Mouse (Mus musculus): ENCODE results near the gene Olfr557. TPM values are rescaled to one million over a fixed set of nuclear protein-coding genes. Genes with fewer than 3 reads are reported as not detected.
A peak's percentile ranks its signal among the peaks of the same experiment; 100 is the strongest.

The Olfr557 gene
- under 1 TPM in 1 of 2 experiments, not detected in 1; 0.21 TPM for total RNA-seq (2021)
- long read RNA-seq, experiment 1 = 0 reads
- long read RNA-seq, experiment 2 = 0 reads

GRCm38 (mm10) chr7:102695358-102696125 lies at the start of gene Olfr557:
Gene Olfr557 (plus strand): TSS chr7:102695910.
- Histone ChIP-seq H3K4me3 (no peak within 1 kb of the TSS), H3K27ac (no peak within 1 kb of the TSS)
- peak; percentile 17 to 24 for DNase-seq (ENCODE audit: extremely low spot score in 1 of 2, low spot score in 2 of 2)
- TF ChIP-seq CTCF (IDR thresholded peaks at IDR 0.05) = peak; percentile 89
- intact Hi-C loops (cut with DNase I) = loop anchor here (1.0 to 10.0 kb wide), 3 partner anchors 183 to 1109 kb away; no protein-coding TSS in a partner anchor

GRCm38 (mm10) chr7:102658523-102658922 lies 37.2 kb upstream of the Olfr557 start, which contains the start of gene Olfr555:
Gene Olfr555 (plus strand): TSS chr7:102658823.
- intact Hi-C loops (cut with DNase I) = no loop called here
- H3K4me3 ChIP-seq = no peak within 1 kb of the TSS
- H3K27ac ChIP-seq = no peak within 1 kb of the TSS
- no peak for DNase-seq (ENCODE audit: extremely low spot score in 1 of 2, low spot score in 2 of 2)
- TF ChIP-seq CTCF (IDR thresholded peaks at IDR 0.05) = no peak

- Histone ChIP-seq H3K4me3 (no peak within 1 kb of the TSS), H3K27ac (no peak within 1 kb of the TSS)
- no peak for DNase-seq (ENCODE audit: extremely low spot score in 1 of 2, low spot score in 2 of 2)
- intact Hi-C loops (cut with DNase I) = loop anchor here (2.0 kb wide), 2 partner anchors 254 to 1142 kb away; no protein-coding TSS in a partner anchor
- TF ChIP-seq CTCF (IDR thresholded peaks at IDR 0.05) = no peak
These were observed 31.1 kb upstream of the Olfr557 start, which contains the start of gene Olfr556 for GRCm38 (mm10) chr7:102664599-102664998. Gene Olfr556 (plus strand): TSS chr7:102664899.

- DNase-seq (ENCODE audit: extremely low spot score in 1 of 2, low spot score in 2 of 2) = no peak
- Histone ChIP-seq H3K4me3 (no peak overlapping the region), H3K27ac (no peak overlapping the region)
- peak; percentile 77 for TF ChIP-seq CTCF (IDR thresholded peaks at IDR 0.05)
- intact Hi-C loops (cut with DNase I) = loop anchor here (2.0 to 5.0 kb wide), 3 partner anchors 253 to 1207 kb away; no protein-coding TSS in a partner anchor
These were observed 30.3 kb upstream of the Olfr557 start for GRCm38 (mm10) chr7:102665378-102665777.

GRCm38 (mm10) chr7:102676225-102676624 lies 19.5 kb upstream of the Olfr557 start:
- Histone ChIP-seq H3K27ac (no peak overlapping the region), H3K4me3 (no peak overlapping the region)
- TF ChIP-seq CTCF (IDR thresholded peaks at IDR 0.05) = no peak
- no peak for DNase-seq (ENCODE audit: extremely low spot score in 1 of 2, low spot score in 2 of 2)
- intact Hi-C loops (cut with DNase I) = no loop called here

GRCm38 (mm10) chr7:102681916-102682315 lies 13.8 kb upstream of the Olfr557 start:
- H3K4me3 ChIP-seq = no peak overlapping the region
- H3K27ac ChIP-seq = no peak overlapping the region
- DNase-seq (ENCODE audit: extremely low spot score in 1 of 2, low spot score in 2 of 2) = no peak
- TF ChIP-seq CTCF (IDR thresholded peaks at IDR 0.05) = no peak
- intact Hi-C loops (cut with DNase I) = no loop called here

- Histone ChIP-seq H3K27ac (peak within 1 kb of the TSS; percentile 87), H3K4me3 (peak within 1 kb of the TSS; percentile 92)
- no peak for TF ChIP-seq CTCF (IDR thresholded peaks at IDR 0.05)
- intact Hi-C loops (cut with DNase I) = no loop called here
- peak; percentile 89 for DNase-seq (ENCODE audit: extremely low spot score in 1 of 2, low spot score in 2 of 2)
These were observed 8.7 kb upstream of the Olfr557 start, which contains the start of gene Trim68 for GRCm38 (mm10) chr7:102686944-102687501. Gene Trim68 (minus strand): TSS chr7:102687327.

GRCm38 (mm10) chr7:102698461-102698860 lies 2.8 kb downstream of the Olfr557 start:
- no peak for TF ChIP-seq CTCF (IDR thresholded peaks at IDR 0.05)
- no peak for DNase-seq (ENCODE audit: extremely low spot score in 1 of 2, low spot score in 2 of 2)
- intact Hi-C loops (cut with DNase I) = loop anchor here (5.0 to 10.0 kb wide), 2 partner anchors 186 to 1106 kb away; no protein-coding TSS in a partner anchor

GRCm38 (mm10) chr7:102701915-102702314 lies 6.2 kb downstream of the Olfr557 start, which contains the start of gene Olfr558:
Gene Olfr558 (plus strand): TSS chr7:102702215.
- no peak for DNase-seq (ENCODE audit: extremely low spot score in 1 of 2, low spot score in 2 of 2)
- Histone ChIP-seq H3K4me3 (no peak within 1 kb of the TSS), H3K27ac (no peak within 1 kb of the TSS)
- intact Hi-C loops (cut with DNase I) = no loop called here
- no peak for TF ChIP-seq CTCF (IDR thresholded peaks at IDR 0.05)

More at GRCm38 (mm10) chr7:102698461-102698860, 2.8 kb downstream of the Olfr557 start:
- Histone ChIP-seq H3K27ac (no peak overlapping the region), H3K4me3 (no peak overlapping the region)

GRCm38 (mm10) chr7:102718970-102719369 lies 23.3 kb downstream of the Olfr557 start, which contains the start of gene Olfr33:
Gene Olfr33 (minus strand): TSS chr7:102719070.
- Histone ChIP-seq H3K27ac (no peak within 1 kb of the TSS), H3K4me3 (no peak within 1 kb of the TSS)
- intact Hi-C loops (cut with DNase I) = no loop called here
- TF ChIP-seq CTCF (IDR thresholded peaks at IDR 0.05) = no peak
- DNase-seq (ENCODE audit: extremely low spot score in 1 of 2, low spot score in 2 of 2) = no peak

GRCm38 (mm10) chr7:102727391-102727790 lies 31.7 kb downstream of the Olfr557 start, which contains the start of gene Olfr559:
Gene Olfr559 (minus strand): TSS chr7:102727491.
- no peak for TF ChIP-seq CTCF (IDR thresholded peaks at IDR 0.05)
- DNase-seq (ENCODE audit: extremely low spot score in 1 of 2, low spot score in 2 of 2) = no peak
- intact Hi-C loops (cut with DNase I) = no loop called here
- Histone ChIP-seq H3K4me3 (no peak within 1 kb of the TSS), H3K27ac (no peak within 1 kb of the TSS)

GRCm38 (mm10) chr7:102733793-102734192 lies 38.1 kb downstream of the Olfr557 start:
- no peak overlapping the region for H3K27ac ChIP-seq
- no peak for DNase-seq (ENCODE audit: extremely low spot score in 1 of 2, low spot score in 2 of 2)
- TF ChIP-seq CTCF (IDR thresholded peaks at IDR 0.05) = no peak
- H3K4me3 ChIP-seq = no peak overlapping the region
- intact Hi-C loops (cut with DNase I) = no loop called here

Data from left cerebral cortex, adult 2 months (tissue).